Mouse (Mus musculus) megakaryocyte, embryonic 14.5 days (primary cell): ENCODE results near the gene Sema6c.

Source experiments
- FLI1 ChIP-seq: IDR thresholded peaks from 2 replicates; pipeline ENCODE4 v1.6.1; 2012; ENCODE audit warnings: low read length, inconsistent platforms, mixed read lengths
- GATA1 ChIP-seq: IDR thresholded peaks from 3 replicates; pipeline ENCODE4 v1.6.1; 2012; ENCODE audit warnings: mixed read lengths, low read length, inconsistent platforms, borderline replicate concordance

- TF ChIP-seq FLI1 (no peak), GATA1 (no peak)
Measured at GRCm38 (mm10) chr3:95179890-95180289, 19.6 kb downstream of the Sema6c start.
